Mouse (Mus musculus): Measurements from ENCODE around the gene Natd1.

DNA sequence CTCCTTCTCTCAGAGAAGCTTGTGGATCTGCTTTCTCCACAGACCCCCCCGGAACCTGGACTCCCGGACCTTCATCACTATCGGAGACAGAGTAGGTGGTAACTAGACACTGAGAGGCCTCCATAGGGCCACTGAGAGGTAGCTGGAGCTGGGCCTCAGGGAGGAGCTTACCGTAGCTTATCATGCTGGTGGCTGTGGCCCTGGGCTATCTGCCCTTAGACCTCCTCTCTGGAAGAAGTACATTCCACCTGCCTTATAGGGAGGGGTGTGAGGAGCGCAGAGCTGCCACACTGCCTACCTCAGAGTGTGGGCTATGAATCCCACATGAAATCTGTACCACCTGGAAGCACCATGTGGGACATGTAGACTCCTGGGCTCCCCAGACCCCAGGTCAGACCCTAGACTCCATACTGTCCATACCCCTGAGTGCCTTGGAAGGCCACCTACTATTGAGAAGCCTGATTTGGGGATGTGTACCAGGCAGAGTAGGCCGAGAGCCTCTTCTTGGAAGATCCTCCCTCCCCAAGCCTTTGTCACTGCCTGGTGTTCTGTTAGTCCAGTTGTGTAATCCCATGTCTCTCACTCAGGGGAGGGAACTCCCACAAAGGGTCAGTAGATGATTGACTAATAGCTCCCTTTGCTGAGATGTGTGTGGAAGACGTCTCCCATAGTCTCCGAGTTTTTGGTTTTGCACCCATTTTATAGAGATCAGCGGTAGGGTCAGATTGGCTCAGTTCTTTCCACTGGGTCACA is 27.9 kb upstream of the Natd1 start:
- TF ChIP-seq CTCF (conservative IDR thresholded peaks at IDR 0.05; ENCODE audit: insufficient read depth, insufficient read length, low read depth, low read length) = no peak
- TF ChIP-seq POLR2A (IDR thresholded peaks at IDR 0.05; ENCODE audit: low read depth, low read length) = no peak

Data from kidney, adult 2 months (tissue).